Mouse (Mus musculus): ENCODE results near the gene Pcnx3.

The Pcnx3 gene

DNA sequence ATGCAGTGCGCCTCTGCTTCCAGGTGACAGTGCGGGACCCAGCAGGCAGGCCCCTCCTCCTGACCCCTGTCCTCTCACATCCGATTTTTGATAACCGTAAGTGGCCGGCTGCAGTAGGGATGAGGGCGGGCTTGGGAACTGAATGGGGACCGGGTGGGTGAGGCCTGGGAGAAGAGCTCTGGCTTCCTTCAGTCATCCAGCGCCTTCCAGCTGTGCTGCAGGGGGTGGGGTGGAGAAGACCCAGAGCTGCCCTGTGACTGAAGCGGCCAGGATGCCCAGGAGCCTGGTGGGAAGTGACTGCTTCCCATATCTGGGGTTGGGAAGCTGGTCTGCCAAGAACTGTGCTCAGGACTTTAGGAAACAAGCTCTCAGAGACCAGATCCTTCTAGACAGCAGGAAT lies 48.4 kb downstream of the Pcnx3 start:
- DNase-seq (ENCODE audit: low read depth), result no peak

DNA sequence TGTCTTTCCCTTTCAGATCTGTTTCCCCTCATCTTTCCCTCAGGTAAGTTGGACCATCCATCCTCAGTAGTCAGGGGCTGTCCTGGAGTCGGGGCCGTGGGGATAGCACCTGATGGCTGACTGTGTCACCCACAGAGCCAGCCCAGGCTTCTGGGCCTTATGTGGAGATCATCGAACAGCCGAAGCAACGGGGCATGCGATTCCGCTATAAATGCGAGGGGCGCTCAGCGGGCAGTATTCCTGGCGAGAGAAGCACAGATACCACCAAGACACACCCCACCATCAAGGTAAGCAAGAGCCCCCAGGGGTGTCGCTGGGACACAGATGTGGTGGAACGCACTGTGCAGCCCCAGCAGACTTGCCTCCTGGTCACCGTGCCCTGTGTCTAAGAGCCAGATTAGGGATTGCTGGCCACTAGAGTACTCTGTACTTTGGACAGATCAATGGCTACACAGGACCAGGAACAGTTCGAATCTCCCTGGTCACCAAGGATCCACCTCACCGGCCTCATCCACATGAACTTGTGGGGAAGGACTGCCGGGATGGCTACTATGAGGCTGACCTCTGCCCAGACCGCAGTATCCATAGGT lies 50.2 kb downstream of the Pcnx3 start:
- DNase-seq (ENCODE audit: low read depth), result no peak

DNA sequence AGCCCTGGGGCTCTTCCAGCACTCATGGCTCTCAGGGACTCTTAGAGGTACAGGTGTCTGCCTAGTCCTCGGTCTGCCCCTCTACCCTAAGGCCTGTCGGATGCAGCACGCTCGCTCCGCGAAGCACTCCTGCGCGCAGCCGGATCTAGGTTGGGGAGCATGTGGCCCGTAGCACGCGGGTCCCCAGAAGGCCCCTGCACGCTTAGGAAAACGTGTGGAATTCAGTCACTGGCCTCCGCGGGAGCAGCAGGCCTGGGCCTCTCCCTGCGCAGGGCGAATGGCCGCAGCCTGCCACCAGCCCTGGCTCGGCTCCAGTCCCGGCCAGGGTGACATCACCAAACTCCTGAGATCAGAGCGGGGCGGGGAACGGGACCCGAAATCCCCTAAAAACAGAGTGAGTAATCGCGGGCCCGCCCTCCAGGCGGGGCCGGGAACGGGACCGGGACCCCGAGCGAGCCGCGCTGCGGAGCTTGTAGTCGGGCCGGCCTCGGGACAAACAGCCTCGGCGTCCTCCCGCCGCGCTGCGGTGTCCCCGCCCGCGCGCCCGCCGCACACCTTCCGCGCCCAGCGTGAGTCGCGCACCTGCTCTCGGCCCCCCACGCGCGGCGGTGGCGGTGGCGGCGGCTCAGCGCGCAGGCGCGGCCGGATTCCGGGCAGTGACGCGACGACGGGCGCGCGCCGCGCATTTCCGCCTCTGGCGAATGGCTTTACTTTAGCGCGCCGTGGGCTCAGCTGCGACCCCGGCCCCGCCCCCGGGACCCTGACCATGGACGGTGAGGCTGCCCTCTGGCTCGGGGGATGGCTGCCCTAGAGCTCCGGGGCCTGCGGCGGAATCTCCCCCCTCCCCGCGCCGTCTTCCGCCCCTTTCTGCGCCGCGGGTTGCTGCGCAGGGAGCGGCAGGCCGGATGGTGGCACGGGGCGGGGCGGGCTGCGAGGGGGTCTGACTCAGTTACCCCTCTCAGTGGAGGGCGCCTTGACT lies 51.4 kb downstream of the Pcnx3 start, which contains the start of gene Rela:
TSS of gene Rela (plus strand) at position 415 of the 979 bp plus-strand sequence.
- DNase-seq (ENCODE audit: low read depth), result peak; percentile 91

DNA sequence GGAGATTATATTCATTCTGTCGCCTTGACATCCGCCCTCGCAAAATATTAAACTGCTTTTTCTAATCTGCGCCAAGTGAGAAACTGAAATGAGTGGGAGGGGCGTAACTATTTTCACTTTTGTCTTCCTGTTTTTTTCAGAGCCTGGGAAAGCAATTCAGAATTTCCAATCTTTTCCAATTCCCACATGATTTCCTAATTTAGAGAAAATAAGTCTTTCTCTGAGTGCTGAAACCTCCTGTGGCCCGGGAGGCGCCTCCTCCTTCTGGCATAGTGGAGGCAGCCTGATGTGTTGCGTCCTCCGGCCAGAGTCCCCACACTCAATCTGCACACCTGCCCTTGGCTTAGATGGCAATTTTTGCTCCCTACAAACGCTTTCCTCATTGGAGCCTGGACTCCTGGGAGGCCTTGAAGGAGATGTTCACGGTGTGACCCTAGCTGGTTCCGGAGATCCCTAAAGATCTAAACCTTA lies 52.1 kb downstream of the Pcnx3 start:
- no peak for DNase-seq (ENCODE audit: low read depth)

DNA sequence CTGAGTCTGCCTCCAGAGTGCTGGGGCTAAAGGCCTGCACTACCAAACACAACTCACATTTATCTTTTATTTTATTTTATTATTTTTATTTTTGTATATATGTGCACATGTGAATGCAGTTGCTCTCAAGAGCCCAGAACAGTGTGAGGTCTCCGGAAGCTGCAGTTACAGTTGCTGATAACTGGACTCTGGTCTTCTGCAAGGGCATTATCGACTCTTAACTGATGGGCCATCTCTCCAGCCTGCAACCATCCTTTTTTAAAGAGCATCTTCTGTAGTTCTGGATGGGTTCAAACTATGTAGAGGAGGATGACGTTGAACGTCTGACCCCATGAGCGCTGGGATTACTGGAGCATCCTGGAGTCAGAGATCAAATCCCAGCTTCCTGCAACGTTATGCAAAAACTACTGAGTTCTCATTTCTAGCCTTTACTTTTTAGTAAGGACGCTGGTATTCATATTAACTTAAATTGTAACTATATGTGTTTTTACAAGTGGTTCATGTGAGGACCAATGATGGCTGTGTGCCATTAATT lies 52.6 kb downstream of the Pcnx3 start:
- no peak for DNase-seq (ENCODE audit: low read depth)

DNA sequence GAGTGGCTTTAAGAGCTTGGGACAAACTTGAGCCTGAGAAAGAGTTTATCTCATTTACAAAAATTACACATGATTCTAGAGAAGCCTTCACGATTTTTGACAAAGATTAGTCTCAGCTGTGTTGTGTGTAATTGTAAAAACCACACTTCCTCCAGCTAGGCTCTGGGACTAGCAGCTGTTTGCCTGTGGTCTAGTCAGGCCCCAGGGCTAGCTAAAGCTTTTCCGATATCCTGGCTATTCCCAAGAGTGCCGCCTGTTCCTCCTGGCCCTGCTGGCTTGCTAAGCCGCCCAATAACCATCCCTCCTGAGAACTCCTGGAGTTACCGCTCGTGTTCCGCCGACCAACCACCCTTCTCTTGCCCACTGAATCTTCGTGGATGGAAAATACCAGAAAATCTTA lies 56.6 kb downstream of the Pcnx3 start:
- no peak for DNase-seq (ENCODE audit: low read depth)

DNA sequence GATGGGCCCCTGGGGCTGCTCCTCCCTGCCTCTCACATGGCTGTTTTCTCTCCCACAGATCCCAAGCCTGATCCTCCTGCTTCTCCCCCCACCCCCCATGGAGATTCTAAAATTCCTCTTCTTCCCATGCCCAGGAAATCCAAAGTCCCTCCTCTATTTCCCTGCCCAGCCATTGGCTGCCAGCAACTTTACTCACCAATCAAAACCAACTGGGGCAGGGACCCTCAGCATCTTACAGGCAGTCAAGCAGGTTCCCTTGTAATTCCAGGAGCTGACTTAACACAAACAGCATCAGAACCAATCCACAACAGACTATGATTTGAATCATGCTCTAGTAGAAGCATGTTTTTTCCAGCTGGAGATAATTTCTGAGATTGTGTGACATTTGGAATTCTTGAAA lies 58.8 kb downstream of the Pcnx3 start:
- DNase-seq (ENCODE audit: low read depth), result no peak

DNA sequence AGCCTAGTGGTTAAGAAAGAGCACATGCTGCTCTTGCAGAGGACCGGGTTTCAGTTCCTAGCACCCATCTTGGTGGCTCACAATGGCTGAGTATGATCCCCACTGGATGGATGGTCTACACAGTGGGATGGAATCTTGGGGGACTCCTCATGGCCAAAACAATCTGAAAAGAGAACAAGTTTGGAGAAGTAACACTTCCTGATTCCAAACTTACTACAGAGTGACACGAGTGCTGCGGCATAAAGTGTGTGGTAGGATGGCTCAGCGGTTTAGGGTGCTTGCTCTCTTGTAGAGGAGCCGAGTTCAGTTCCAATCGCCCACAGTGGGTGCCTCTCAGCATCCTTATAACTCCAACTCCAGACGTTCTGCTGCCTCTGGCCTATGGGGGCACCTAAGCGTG lies 63.4 kb downstream of the Pcnx3 start:
- DNase-seq (ENCODE audit: low read depth), result no peak

DNA sequence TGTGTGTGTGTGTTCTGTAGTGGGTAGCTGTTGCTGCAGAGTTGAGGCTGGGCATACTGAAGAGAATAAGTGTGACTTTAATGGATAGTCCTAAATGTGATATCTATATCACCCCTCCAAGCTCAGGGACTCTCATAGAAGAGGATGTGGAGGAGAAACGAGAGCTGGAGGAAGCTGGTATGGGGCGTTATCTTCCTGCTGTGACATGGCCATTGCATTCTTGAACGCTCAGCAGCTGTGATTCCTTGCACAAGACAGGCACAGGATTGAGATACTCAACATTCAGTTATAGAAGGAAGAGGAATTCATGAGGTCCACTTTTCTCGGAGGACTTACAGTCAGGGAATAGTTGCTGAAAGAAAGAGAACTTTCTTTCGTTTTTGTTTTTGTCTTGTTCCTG lies 66.8 kb downstream of the Pcnx3 start:
- no peak for DNase-seq (ENCODE audit: low read depth)

DNA sequence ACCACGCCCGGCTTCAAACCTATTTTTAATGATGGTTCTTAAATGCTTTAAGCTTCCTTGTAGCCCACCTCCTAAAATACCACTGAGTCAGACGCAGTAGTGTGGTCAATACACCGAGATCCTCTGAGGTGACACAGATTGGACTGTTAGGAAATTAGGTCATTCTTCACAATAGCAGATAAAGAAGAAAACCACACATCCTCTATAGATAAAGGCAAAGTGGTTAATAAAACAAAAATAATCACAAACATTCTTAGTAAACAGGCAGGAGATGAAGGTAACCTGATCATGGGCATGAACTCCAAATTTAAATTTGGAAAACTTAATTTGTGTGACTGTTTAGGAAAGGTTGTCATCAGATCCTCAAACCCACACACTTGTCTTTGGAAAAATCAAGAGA lies 68.7 kb downstream of the Pcnx3 start:
- peak; percentile 71 for DNase-seq (ENCODE audit: low read depth)

DNA sequence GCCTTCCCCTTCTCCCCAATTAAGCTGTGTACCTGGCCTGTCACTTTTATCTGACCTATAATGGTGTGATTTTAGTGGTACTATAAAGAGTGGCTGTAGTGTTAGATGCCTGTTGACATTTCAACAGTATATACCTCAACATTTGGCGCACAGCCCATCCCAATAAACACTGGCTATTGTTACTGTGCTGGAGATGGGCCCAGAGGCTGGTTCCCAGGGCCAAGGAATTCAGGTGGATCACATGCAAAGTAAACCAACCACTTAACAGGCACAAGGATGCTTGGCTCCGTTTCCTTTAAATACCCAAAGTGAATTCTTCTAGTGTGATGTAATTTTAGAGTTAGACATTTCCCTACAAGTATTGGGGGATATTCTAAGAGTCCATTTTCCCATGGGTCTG lies 73.8 kb downstream of the Pcnx3 start:
- DNase-seq (ENCODE audit: low read depth), result no peak

All from 416B (cell line).